Mouse (Mus musculus): ENCODE measurements around the gene Tpst2. TPM values are rescaled to one million over a fixed set of nuclear protein-coding genes. Genes with fewer than 3 reads are reported as not detected.
A peak's percentile ranks its signal among the peaks of the same experiment; 100 is the strongest.

Gene Tpst2
- polyA plus RNA-seq, 1 experiment from 2014 or later: 34.5 TPM

DNA sequence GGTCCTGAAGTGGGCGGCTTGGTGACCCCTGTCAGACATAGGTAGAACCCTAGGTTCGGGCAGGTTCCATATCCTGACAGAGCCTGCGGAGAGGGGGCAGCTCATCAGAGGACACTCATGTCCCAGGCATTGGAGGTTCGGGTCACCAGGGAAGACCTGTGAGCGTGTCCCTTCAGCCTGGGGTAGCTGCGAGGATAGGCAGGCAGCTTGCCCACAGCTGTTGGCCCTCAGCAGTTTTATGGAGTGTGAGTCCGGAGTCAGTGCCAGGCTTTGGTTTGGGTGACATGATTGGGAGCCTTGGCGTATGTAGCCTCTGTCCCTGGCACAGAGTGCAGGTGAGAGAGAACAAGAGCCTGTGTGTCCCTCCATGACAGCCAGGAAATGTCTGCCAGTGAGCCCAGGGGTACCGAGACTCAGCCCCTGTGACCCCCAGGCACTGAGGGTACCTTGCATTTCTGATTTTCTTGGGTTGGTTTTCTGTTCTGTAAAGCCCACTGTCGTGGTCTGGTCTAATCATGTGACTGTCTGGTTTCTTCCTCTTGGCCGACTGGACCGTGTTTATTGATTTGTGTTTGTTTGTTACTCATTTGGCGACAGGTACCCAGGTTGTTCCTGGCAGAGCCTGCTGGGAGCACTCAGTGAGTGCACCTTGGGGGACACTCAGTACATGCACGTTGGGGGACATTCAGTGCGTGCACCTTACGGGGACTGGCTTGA, 13.5 kb downstream of the Tpst2 start:
- Histone ChIP-seq H3K27me3 (no peaks in the 10 kb centered on the region), H3K36me3 (replicated peaks) (peaks cover 3% of the 10 kb centered on the region), H3K9ac (no peak overlapping the region), H3K4me2 (no peak overlapping the region), H3K9me3 (replicated peaks) (no peaks in the 10 kb centered on the region), H3K4me3 (replicated peaks) (no peak overlapping the region), H3K4me1 (replicated peaks) (peaks cover 95% of the 10 kb centered on the region), H3K27ac (replicated peaks) (no peak overlapping the region)
- no peak for ATAC-seq (ENCODE audit: insufficient read depth)
- 61% methylated on average over 16 of the region's 16 CpGs for WGBS (ENCODE audit: insufficient replicate concordance)

DNA sequence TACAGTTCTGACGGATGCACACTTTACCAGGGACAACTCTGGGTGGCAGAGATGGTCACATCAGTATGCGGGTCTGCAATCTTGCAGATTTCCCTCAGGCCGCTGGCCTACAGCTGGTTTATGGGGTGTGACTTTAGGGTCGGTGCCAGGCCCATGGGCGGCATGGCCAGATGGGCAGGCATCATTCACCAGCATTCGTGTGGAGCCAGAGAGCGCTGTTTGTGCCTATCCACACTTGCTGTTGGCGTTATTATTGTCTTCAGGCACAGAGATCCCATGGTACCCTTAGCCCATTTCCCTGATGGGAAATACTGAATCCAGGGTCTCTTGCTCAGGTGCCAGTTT, 14.0 kb downstream of the Tpst2 start:
- Histone ChIP-seq H3K27ac (replicated peaks) (no peak overlapping the region), H3K4me3 (replicated peaks) (no peak overlapping the region), H3K9ac (no peak overlapping the region), H3K27me3 (no peaks in the 10 kb centered on the region), H3K4me2 (no peak overlapping the region), H3K4me1 (replicated peaks) (peaks cover 95% of the 10 kb centered on the region), H3K9me3 (replicated peaks) (no peaks in the 10 kb centered on the region), H3K36me3 (replicated peaks) (peaks cover 3% of the 10 kb centered on the region; the same call in 1 of the 2 replicates)
- no peak for ATAC-seq (ENCODE audit: insufficient read depth)
- 77% methylated on average over 8 of the region's 8 CpGs for WGBS (ENCODE audit: insufficient replicate concordance)

DNA sequence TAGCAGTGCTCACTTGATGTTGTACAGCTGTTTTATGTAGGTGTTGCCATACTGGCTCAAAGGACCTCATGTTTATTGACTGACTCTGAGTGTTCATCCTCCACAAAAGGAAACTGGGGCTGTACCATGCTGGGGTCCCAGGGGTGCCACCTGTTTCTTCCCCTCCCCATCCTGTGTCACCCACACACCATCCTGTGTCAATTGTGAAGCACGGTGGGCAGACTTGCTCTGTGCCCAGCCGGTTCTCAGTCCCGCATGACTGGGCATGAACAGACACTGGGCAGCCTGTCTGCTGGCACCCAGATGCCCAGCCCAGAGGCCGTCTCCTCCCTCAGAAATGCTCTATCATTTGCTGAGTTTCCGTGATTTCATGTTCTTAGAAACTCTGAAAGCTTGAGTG, 15.4 kb downstream of the Tpst2 start:
- Histone ChIP-seq H3K4me1 (replicated peaks) (peaks cover 96% of the 10 kb centered on the region), H3K27ac (replicated peaks) (no peak overlapping the region), H3K4me3 (replicated peaks) (no peak overlapping the region), H3K36me3 (replicated peaks) (no peaks in the 10 kb centered on the region), H3K9ac (no peak overlapping the region), H3K4me2 (no peak overlapping the region), H3K9me3 (replicated peaks) (no peaks in the 10 kb centered on the region), H3K27me3 (no peaks in the 10 kb centered on the region)
- ATAC-seq (ENCODE audit: insufficient read depth): no peak
- 74% methylated on average over 5 of the region's 5 CpGs for WGBS (ENCODE audit: insufficient replicate concordance)

DNA sequence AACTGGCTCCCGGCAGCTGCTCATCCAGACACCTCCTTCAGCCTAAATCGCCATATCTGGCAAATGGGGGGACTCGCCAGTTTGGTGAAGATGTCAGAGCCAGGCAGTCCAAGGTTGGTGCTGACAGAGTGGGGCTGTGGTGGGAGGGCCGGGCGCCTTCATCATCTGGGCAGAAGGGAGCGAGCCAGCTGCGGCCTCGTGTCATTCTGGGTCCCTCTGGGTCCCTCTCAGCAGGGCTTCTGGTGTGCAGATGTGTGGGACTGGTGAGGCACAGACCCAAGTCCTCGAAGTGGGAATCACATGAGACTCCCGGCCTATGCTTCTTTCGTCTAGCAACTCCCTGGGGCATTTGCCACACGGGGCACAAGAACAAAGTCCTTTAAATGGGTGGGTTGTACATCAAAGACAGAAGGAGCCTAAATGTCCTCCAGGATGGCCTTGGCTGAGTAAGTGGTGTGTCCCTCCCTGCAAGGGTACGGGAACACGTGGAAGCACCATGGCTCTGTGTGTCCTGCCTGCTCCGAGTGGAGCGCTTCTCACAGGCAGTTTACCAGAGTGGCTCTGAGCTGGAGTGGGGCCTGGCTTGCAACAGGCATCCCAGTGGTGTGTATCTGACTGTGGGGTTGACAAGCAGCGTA, 16.0 kb downstream of the Tpst2 start:
- H3K4me3 ChIP-seq (replicated peaks): no peak overlapping the region
- peaks cover 96% of the 10 kb centered on the region for H3K4me1 ChIP-seq (replicated peaks)
- H3K4me2 ChIP-seq: no peak overlapping the region
- no peaks in the 10 kb centered on the region for H3K27me3 ChIP-seq
- no peak overlapping the region for H3K27ac ChIP-seq (replicated peaks)
- no peaks in the 10 kb centered on the region for H3K36me3 ChIP-seq (replicated peaks)
- ATAC-seq (ENCODE audit: insufficient read depth): no peak
- H3K9me3 ChIP-seq (replicated peaks): no peaks in the 10 kb centered on the region
- 77% methylated on average over 17 of the region's 17 CpGs for WGBS (ENCODE audit: insufficient replicate concordance)
- H3K9ac ChIP-seq: no peak overlapping the region

DNA sequence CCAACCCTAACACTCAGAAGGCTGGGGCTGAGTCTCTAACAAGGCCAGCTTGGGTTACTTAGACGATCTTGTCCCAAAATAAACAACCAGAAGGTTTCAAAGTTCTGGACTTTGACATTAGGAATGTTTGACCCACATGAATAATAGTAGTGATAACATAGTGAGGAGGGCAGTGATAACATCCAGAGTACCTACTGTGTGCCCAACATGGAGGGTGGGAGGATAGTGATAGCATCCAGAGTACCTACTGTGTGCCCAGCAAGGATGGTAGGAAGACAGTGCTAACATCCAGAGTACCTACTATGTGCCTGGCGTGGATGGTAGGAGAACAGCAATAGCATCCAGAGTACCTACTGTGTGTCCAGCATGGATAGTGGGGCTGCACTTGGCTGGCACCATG, 17.3 kb downstream of the Tpst2 start:
- peaks cover 96% of the 10 kb centered on the region for H3K4me1 ChIP-seq (replicated peaks)
- WGBS (ENCODE audit: insufficient replicate concordance): 53% methylated on average over 2 of the region's 2 CpGs
- H3K9me3 ChIP-seq (replicated peaks): no peaks in the 10 kb centered on the region
- no peaks in the 10 kb centered on the region for H3K36me3 ChIP-seq (replicated peaks)
- no peak for ATAC-seq (ENCODE audit: insufficient read depth)
- no peak overlapping the region for H3K4me3 ChIP-seq (replicated peaks)
- 0 out of 2 replicates have a peak overlapping the region, but pooled peaks have one; percentile 73 for H3K27ac ChIP-seq (replicated peaks)
- H3K27me3 ChIP-seq: no peaks in the 10 kb centered on the region
- H3K9ac ChIP-seq: no peak overlapping the region
- H3K4me2 ChIP-seq: no peak overlapping the region

DNA sequence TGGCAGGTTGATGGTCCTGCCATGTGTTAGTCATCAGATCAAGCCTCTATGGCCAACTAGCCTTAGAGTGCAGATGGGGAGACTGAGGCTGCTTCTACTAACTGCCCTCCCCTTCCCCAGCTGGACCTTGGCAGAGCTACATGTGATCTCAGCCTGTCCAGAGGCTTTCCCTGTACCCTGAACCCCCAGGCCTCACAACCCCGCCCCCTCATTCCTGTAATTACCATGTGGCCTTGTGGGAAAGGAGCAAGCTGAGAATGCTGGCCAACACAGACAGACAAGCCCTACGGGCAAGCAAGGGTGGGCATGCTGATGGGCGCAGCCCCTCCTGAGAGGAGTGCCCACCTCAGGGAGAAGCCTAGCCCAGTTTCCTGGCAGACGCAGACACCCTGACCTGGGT, 18.2 kb downstream of the Tpst2 start:
- H3K4me3 ChIP-seq (replicated peaks): no peak overlapping the region
- ATAC-seq (ENCODE audit: insufficient read depth): no peak
- H3K9me3 ChIP-seq (replicated peaks): no peaks in the 10 kb centered on the region
- H3K36me3 ChIP-seq (replicated peaks): no peaks in the 10 kb centered on the region
- H3K4me1 ChIP-seq (replicated peaks): peaks cover 98% of the 10 kb centered on the region
- H3K9ac ChIP-seq: no peak overlapping the region
- peak overlapping the region; percentile 73 for H3K27ac ChIP-seq (replicated peaks)
- H3K27me3 ChIP-seq: no peaks in the 10 kb centered on the region
- peak overlapping the region; percentile 18; the same call in 1 of the 2 replicates for H3K4me2 ChIP-seq
- WGBS (ENCODE audit: insufficient replicate concordance): 58% methylated on average over 4 of the region's 4 CpGs

DNA sequence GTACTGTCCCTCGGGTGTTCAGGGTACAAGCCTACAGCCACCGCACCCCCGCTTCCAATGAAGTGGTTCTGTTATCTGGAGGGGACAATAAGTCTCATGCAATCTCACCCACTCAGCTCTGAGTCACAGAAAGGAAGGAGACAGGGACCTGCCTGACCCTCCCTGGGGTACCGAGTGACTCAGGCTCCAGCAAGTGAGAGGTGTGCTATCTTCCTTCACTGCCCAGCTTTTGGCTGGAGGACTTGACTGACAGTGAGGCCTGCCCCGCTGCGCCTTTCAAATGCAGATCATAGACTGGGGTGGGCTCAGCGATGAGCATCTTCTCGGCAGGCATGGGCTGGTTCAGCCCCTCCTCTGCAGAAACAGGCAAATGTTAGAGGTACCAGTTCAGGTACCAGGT, 18.7 kb downstream of the Tpst2 start:
- no peaks in the 10 kb centered on the region for H3K9me3 ChIP-seq (replicated peaks)
- peak overlapping the region; percentile 73; the same call in 1 of the 2 replicates for H3K27ac ChIP-seq (replicated peaks)
- no peaks in the 10 kb centered on the region for H3K36me3 ChIP-seq (replicated peaks)
- no peak overlapping the region for H3K4me2 ChIP-seq
- 33% methylated on average over 8 of the region's 8 CpGs for WGBS (ENCODE audit: insufficient replicate concordance)
- H3K4me3 ChIP-seq (replicated peaks): no peak overlapping the region
- H3K9ac ChIP-seq: no peak overlapping the region
- peak; percentile 9; the same call in 1 of the 2 replicates for ATAC-seq (ENCODE audit: insufficient read depth)
- H3K4me1 ChIP-seq (replicated peaks): peaks cover 97% of the 10 kb centered on the region
- no peaks in the 10 kb centered on the region for H3K27me3 ChIP-seq

DNA sequence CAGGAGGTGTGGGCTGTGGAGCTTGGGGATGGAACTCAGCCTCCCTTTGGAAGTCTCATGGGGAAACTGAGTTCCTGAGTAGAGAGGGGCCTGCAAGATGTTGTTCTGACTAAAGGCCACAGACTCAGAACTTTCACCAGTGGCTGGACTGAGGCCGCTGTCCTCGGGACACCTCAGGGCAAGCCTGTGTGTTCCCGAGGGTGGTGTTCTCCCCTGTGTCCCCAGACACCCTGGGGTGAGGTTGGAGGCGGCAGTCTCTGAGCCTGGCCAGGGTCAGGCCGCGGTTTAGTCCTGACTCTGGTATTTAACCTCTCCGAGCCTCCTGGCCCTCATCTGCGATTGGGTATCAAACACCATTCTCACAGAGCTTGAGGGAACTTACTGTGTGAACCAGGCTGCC, 19.1 kb downstream of the Tpst2 start:
- Histone ChIP-seq H3K9ac (no peak overlapping the region), H3K27me3 (no peaks in the 10 kb centered on the region), H3K36me3 (replicated peaks) (no peaks in the 10 kb centered on the region), H3K27ac (replicated peaks) (peak overlapping the region; percentile 73; the same call in 1 of the 2 replicates), H3K9me3 (replicated peaks) (no peaks in the 10 kb centered on the region), H3K4me3 (replicated peaks) (no peak overlapping the region), H3K4me2 (no peak overlapping the region), H3K4me1 (replicated peaks) (peaks cover 97% of the 10 kb centered on the region)
- no peak for ATAC-seq (ENCODE audit: insufficient read depth)
- WGBS (ENCODE audit: insufficient replicate concordance): 62% methylated on average over 8 of the region's 8 CpGs

DNA sequence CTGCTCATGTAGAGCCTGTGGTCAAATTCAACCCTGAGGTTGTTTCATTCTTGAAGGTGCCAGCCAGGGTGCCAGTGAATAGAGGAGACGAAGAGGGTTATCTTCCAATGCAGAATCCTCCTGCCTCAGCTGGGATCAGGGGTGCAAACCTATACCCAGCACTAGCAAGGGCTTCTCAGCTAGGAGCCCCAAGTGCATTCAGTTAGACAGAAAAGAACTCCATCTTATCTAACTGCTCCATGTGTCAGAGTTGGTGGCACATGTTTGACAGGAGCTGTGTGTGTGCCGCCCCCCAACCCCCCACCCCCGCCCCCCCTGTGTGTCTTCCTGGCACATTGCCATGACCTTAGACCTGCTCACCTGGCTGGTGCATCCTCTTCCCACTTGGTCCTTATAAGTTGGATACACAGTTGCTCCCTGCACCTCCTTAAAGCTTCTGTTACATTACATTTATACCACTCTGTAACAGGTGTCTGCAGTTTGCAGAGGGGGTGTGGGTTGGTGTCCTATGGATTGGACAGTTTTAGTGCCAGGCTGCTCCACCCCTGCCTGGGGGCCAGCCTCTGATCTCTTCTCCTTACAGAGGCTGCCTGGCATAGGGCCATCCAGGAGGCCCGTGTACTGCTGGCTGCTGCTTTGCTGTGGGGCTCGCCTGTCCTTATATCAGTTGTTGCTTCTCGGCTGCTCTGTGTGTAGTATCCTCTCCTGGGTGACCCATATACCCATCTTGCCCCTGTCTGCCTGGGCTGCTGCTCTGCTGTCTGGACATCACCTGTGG, 20.1 kb downstream of the Tpst2 start:
- Histone ChIP-seq H3K27ac (replicated peaks) (peak overlapping the region; percentile 73), H3K9me3 (replicated peaks) (no peaks in the 10 kb centered on the region), H3K36me3 (replicated peaks) (no peaks in the 10 kb centered on the region; the same call in 1 of the 2 replicates), H3K9ac (no peak overlapping the region; the same call in 1 of the 2 replicates), H3K4me1 (replicated peaks) (peaks cover 98% of the 10 kb centered on the region), H3K4me3 (replicated peaks) (no peak overlapping the region), H3K4me2 (peak overlapping the region; percentile 35), H3K27me3 (no peaks in the 10 kb centered on the region)
- peak; percentile 64 for ATAC-seq (ENCODE audit: insufficient read depth)
- WGBS (ENCODE audit: insufficient replicate concordance): 9% methylated on average over 6 of the region's 6 CpGs

DNA sequence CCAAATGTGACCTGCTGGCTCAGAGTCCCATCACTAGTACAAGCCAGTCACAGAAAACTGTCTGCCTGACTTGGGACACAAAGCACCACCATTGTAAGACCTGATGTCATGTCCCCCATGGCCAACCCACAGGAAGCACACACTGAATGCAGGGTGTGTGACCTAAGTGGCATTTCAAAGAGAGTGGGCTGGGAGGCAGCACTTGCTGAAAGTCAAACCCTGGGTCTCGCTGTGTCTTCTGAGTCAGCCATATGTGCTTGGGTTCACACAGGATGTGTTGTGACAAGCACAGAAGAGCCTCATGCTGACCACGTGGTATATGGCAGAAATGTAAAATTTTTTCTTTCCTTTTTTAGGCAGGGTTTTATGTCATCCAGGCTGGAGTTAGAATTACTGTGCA, 20.8 kb downstream of the Tpst2 start:
- WGBS (ENCODE audit: insufficient replicate concordance): 37% methylated on average over 2 of the region's 2 CpGs
- Histone ChIP-seq H3K27ac (replicated peaks) (peak overlapping the region; percentile 73), H3K4me2 (peak overlapping the region; percentile 35), H3K9ac (no peak overlapping the region; the same call in 1 of the 2 replicates), H3K27me3 (no peaks in the 10 kb centered on the region), H3K4me1 (replicated peaks) (peaks cover 99% of the 10 kb centered on the region), H3K9me3 (replicated peaks) (no peaks in the 10 kb centered on the region), H3K36me3 (replicated peaks) (peaks cover 2% of the 10 kb centered on the region; the same call in 1 of the 2 replicates), H3K4me3 (replicated peaks) (no peak overlapping the region)
- ATAC-seq (ENCODE audit: insufficient read depth): no peak

Measured in liver, embryonic 15.5 days (tissue).